Mouse (Mus musculus): ENCODE measurements around the gene Atg16l1. TPM values are rescaled to one million over a fixed set of nuclear protein-coding genes. Genes with fewer than 3 reads are reported as not detected.

The Atg16l1 gene
- polyA plus RNA-seq, 1 experiment from 2014 or later, result 12.8 TPM

- Histone ChIP-seq H3K36me3 (ENCODE audit: control insufficient read depth, insufficient read depth) (peaks cover 67% of the 10 kb centered on the region), H3K4me1 (replicated peaks; ENCODE audit: control insufficient read depth, insufficient read depth, low read length) (no peaks in the 10 kb centered on the region), H3K27ac (ENCODE audit: low read depth, low read length) (no peak overlapping the region), H3K9ac (ENCODE audit: low read depth, low read length) (no peak overlapping the region), H3K27me3 (replicated peaks; ENCODE audit: control insufficient read depth, insufficient read depth, low read length) (no peaks in the 10 kb centered on the region), H3K9me3 (ENCODE audit: control insufficient read depth) (no peaks in the 10 kb centered on the region), H3K4me2 (replicated peaks; ENCODE audit: low read depth) (no peak overlapping the region), H3K4me3 (ENCODE audit: low read depth, low read length) (no peak overlapping the region)
- TF ChIP-seq CTCF (IDR thresholded peaks at IDR 0.05; ENCODE audit: low read depth), result no peak
- 94% methylated on average over 2 of the region's 2 CpGs for WGBS
- no peak for ATAC-seq
These were observed 13.6 kb downstream of the Atg16l1 start for GRCm38 (mm10) chr1:87769263-87769662.

- Histone ChIP-seq H3K9ac (ENCODE audit: low read depth, low read length) (no peak overlapping the region), H3K4me3 (ENCODE audit: low read depth, low read length) (no peak overlapping the region), H3K9me3 (ENCODE audit: control insufficient read depth) (no peaks in the 10 kb centered on the region), H3K4me1 (replicated peaks; ENCODE audit: control insufficient read depth, insufficient read depth, low read length) (no peaks in the 10 kb centered on the region), H3K27me3 (replicated peaks; ENCODE audit: control insufficient read depth, insufficient read depth, low read length) (no peaks in the 10 kb centered on the region), H3K27ac (ENCODE audit: low read depth, low read length) (no peak overlapping the region), H3K4me2 (replicated peaks; ENCODE audit: low read depth) (no peak overlapping the region), H3K36me3 (ENCODE audit: control insufficient read depth, insufficient read depth) (peaks cover 67% of the 10 kb centered on the region)
- no peak for ATAC-seq
- no peak for TF ChIP-seq CTCF (IDR thresholded peaks at IDR 0.05; ENCODE audit: low read depth)
- WGBS, result 95% methylated on average over 3 of the region's 3 CpGs
These were observed 14.8 kb downstream of the Atg16l1 start for GRCm38 (mm10) chr1:87770486-87770885.

GRCm38 (mm10) chr1:87771724-87772123 is 16.1 kb downstream of the Atg16l1 start:
- 60% methylated on average over 3 of the region's 3 CpGs for WGBS
- Histone ChIP-seq H3K4me2 (replicated peaks; ENCODE audit: low read depth) (no peak overlapping the region), H3K9ac (ENCODE audit: low read depth, low read length) (no peak overlapping the region), H3K36me3 (ENCODE audit: control insufficient read depth, insufficient read depth) (peaks cover 67% of the 10 kb centered on the region), H3K9me3 (ENCODE audit: control insufficient read depth) (no peaks in the 10 kb centered on the region), H3K27me3 (replicated peaks; ENCODE audit: control insufficient read depth, insufficient read depth, low read length) (no peaks in the 10 kb centered on the region), H3K27ac (ENCODE audit: low read depth, low read length) (no peak overlapping the region), H3K4me1 (replicated peaks; ENCODE audit: control insufficient read depth, insufficient read depth, low read length) (no peaks in the 10 kb centered on the region), H3K4me3 (ENCODE audit: low read depth, low read length) (no peak overlapping the region)
- no peak for TF ChIP-seq CTCF (IDR thresholded peaks at IDR 0.05; ENCODE audit: low read depth)
- ATAC-seq, result no peak

- no peaks in the 10 kb centered on the region for H3K9me3 ChIP-seq (ENCODE audit: control insufficient read depth)
- no peak overlapping the region for H3K27ac ChIP-seq (ENCODE audit: low read depth, low read length)
- H3K4me2 ChIP-seq (replicated peaks; ENCODE audit: low read depth), result no peak overlapping the region
- TF ChIP-seq CTCF (IDR thresholded peaks at IDR 0.05; ENCODE audit: low read depth), result no peak
- H3K4me1 ChIP-seq (replicated peaks; ENCODE audit: control insufficient read depth, insufficient read depth, low read length), result no peaks in the 10 kb centered on the region
- peaks cover 62% of the 10 kb centered on the region for H3K36me3 ChIP-seq (ENCODE audit: control insufficient read depth, insufficient read depth)
- no peak overlapping the region for H3K9ac ChIP-seq (ENCODE audit: low read depth, low read length)
- H3K27me3 ChIP-seq (replicated peaks; ENCODE audit: control insufficient read depth, insufficient read depth, low read length), result no peaks in the 10 kb centered on the region
- WGBS, result 40% methylated on average over 2 of the region's 2 CpGs
- no peak overlapping the region for H3K4me3 ChIP-seq (ENCODE audit: low read depth, low read length)
- ATAC-seq, result no peak
These were observed 17.7 kb downstream of the Atg16l1 start for GRCm38 (mm10) chr1:87773336-87773735.

GRCm38 (mm10) chr1:87774845-87775244 is 19.2 kb downstream of the Atg16l1 start:
- Histone ChIP-seq H3K4me1 (replicated peaks; ENCODE audit: control insufficient read depth, insufficient read depth, low read length) (no peaks in the 10 kb centered on the region), H3K4me3 (ENCODE audit: low read depth, low read length) (no peak overlapping the region), H3K27ac (ENCODE audit: low read depth, low read length) (no peak overlapping the region), H3K27me3 (replicated peaks; ENCODE audit: control insufficient read depth, insufficient read depth, low read length) (no peaks in the 10 kb centered on the region), H3K9ac (ENCODE audit: low read depth, low read length) (no peak overlapping the region), H3K4me2 (replicated peaks; ENCODE audit: low read depth) (no peak overlapping the region), H3K9me3 (ENCODE audit: control insufficient read depth) (no peaks in the 10 kb centered on the region), H3K36me3 (ENCODE audit: control insufficient read depth, insufficient read depth) (peaks cover 74% of the 10 kb centered on the region)
- 93% methylated on average over 7 of the region's 7 CpGs for WGBS
- no peak for TF ChIP-seq CTCF (IDR thresholded peaks at IDR 0.05; ENCODE audit: low read depth)
- no peak for ATAC-seq

- Histone ChIP-seq H3K27me3 (replicated peaks; ENCODE audit: control insufficient read depth, insufficient read depth, low read length) (no peaks in the 10 kb centered on the region), H3K27ac (ENCODE audit: low read depth, low read length) (no peak overlapping the region), H3K36me3 (ENCODE audit: control insufficient read depth, insufficient read depth) (peaks cover 81% of the 10 kb centered on the region), H3K9me3 (ENCODE audit: control insufficient read depth) (no peaks in the 10 kb centered on the region), H3K4me3 (ENCODE audit: low read depth, low read length) (no peak overlapping the region), H3K9ac (ENCODE audit: low read depth, low read length) (no peak overlapping the region), H3K4me2 (replicated peaks; ENCODE audit: low read depth) (no peak overlapping the region), H3K4me1 (replicated peaks; ENCODE audit: control insufficient read depth, insufficient read depth, low read length) (no peaks in the 10 kb centered on the region)
- no peak for TF ChIP-seq CTCF (IDR thresholded peaks at IDR 0.05; ENCODE audit: low read depth)
- 29% methylated on average over 5 of the region's 5 CpGs for WGBS
- peak; percentile 77; the same call in 1 of the 2 replicates for ATAC-seq
These were observed 23.6 kb downstream of the Atg16l1 start for GRCm38 (mm10) chr1:87779204-87779785.

- H3K4me1 ChIP-seq (replicated peaks; ENCODE audit: control insufficient read depth, insufficient read depth, low read length), result no peaks in the 10 kb centered on the region
- H3K27ac ChIP-seq (ENCODE audit: low read depth, low read length), result peak overlapping the region; percentile 50
- H3K4me2 ChIP-seq (replicated peaks; ENCODE audit: low read depth), result no peak overlapping the region
- ATAC-seq, result no peak
- 59% methylated on average over 8 of the region's 8 CpGs for WGBS
- no peak overlapping the region for H3K9ac ChIP-seq (ENCODE audit: low read depth, low read length)
- no peak for TF ChIP-seq CTCF (IDR thresholded peaks at IDR 0.05; ENCODE audit: low read depth)
- H3K4me3 ChIP-seq (ENCODE audit: low read depth, low read length), result no peak overlapping the region
- H3K36me3 ChIP-seq (ENCODE audit: control insufficient read depth, insufficient read depth), result peaks cover 71% of the 10 kb centered on the region
- H3K9me3 ChIP-seq (ENCODE audit: control insufficient read depth), result no peaks in the 10 kb centered on the region
- H3K27me3 ChIP-seq (replicated peaks; ENCODE audit: control insufficient read depth, insufficient read depth, low read length), result no peaks in the 10 kb centered on the region
These were observed 30.0 kb downstream of the Atg16l1 start for GRCm38 (mm10) chr1:87785703-87786102.

Measured in intestine, postnatal 0 days (tissue).